Mouse (Mus musculus) activated CD4-positive, CD25-positive, alpha-beta regulatory T cell, adult 4 months (primary cell): Measurements from ENCODE around the gene Ldhd. TPM values are rescaled to one million over a fixed set of nuclear protein-coding genes. Genes with fewer than 3 reads are reported as not detected.
A peak's percentile ranks its signal among the peaks of the same experiment; 100 is the strongest.

Source experiments
- ATAC-seq: one replicate; pipeline ENCODE4 v1.8.0; 2017
- polyA plus RNA-seq, 2 experiments: library from polyadenylated mRNA; unstranded; fragments of 100-300 nt; shearing (Covaris generic); gene quantifications; one replicate each; pipeline ENCODE4 v1.2.1; 2017

Gene Ldhd
- polyA plus RNA-seq, 2 experiments from 2014 or later = 0.18 to 1.2 TPM

DNA sequence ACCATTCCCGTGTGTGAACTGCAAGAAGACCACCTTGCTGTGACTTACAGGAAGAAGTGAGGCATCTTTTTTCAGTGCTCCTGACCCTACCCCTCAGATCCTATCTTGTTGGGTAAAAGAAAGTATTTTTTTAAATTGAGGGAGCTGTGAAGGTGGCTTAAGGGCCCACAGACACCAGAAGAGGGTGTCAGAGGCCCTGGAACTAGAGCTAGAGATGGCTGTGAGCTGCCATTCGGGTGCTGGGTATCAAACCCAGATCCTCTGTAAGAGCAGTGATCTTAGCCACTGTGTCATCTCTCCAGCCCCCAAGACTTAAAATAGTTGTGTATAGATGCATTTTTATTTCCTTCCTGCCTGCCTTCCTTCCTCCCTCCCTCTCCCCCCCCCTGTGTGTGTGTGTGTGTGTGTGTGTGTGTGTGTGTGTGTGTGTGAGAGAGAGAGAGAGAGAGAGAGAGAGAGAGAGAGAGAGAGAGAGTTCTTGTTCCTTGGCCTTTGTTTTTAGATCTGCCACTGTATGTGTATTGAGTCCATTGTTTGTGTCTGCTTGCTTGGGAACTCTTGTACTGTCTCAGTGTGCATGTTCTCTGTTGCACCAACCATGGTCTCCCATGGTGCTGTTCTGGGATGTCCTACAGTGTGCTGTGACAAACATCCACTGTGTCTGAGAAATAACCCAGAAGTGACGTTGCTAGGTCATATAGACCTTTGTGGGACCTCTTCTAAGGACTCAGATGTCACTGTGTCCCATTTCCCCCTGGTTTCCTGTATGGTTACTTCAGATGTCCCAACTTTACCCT, 35.9 kb downstream of the Ldhd start:
- no peak for ATAC-seq

DNA sequence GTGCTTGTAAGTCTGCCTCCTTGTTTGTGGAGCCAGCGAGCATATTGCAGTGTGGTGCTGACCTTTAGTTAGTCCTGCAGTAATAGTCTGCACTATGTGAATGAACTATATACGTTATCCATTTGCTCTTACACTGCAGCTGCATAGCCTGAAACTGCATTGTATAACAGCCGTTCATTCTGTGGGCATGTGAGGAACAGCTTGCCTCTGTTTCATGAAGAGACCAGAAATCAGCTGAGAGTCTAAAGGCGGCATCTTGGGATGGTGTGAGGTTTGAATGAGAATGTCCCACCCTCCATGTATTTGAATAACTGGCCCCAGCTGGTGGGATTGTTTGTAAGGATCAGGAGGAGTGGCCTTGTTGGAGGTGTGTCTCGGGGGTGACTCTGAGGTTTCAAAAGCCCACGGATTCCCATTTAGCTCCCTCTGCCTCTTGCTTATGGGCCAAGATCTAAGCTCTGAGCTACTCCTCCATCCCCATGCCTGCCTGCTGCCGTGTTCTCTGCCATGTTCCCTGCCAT, 37.7 kb downstream of the Ldhd start:
- ATAC-seq = no peak

DNA sequence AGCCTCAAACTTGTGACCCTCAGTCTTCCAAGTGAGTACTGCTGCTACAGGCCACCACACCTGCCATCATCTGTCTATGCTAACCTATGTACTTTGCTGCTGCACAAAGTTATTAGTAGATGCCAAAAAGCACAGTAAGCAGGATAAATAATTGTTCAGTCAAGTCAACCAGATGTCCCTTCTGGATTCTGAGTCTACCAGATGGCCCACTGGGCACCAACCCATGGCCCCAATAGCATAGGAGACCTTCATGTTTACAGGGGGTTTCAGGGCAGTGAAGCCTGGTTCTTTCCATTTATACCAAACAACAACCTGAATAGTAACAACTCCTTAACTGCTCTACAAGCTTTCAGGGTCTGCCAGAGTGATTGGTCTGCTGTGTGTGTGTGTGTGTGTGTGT, 39.0 kb downstream of the Ldhd start:
- ATAC-seq = no peak

- ATAC-seq = no peak
Observed at GRCm38 (mm10) chr8:111590214-111590613, 40.0 kb downstream of the Ldhd start.

GRCm38 (mm10) chr8:111588336-111588735, 41.8 kb downstream of the Ldhd start:
- no peak for ATAC-seq

DNA sequence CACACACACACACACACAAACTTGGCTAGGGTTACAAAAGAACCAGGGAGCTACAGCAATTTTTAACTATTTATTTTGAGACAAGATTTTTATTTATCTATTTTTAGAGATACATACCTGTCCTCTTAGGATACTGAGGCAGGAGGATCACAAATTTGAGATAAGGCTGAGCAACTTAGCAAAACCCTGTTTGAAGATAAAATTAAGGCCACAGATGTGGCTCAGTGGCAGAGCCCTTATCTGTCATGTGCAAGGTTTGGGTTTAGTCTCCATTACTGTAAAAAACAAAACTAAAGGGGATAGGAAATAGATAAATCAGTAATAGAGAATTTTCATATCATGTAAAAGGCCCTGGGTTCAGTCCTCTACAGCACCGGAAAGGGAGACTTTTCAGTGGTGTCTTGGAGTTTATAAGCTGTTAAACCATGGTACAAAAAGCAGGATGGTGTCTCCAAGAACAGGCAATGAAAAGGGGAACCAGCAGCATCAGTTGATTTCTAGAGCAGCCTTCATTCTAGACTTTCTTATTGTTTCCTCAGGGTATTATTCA, 42.6 kb downstream of the Ldhd start:
- no peak for ATAC-seq

GRCm38 (mm10) chr8:111584946-111585345, 45.2 kb downstream of the Ldhd start:
- peak; percentile 36 for ATAC-seq

DNA sequence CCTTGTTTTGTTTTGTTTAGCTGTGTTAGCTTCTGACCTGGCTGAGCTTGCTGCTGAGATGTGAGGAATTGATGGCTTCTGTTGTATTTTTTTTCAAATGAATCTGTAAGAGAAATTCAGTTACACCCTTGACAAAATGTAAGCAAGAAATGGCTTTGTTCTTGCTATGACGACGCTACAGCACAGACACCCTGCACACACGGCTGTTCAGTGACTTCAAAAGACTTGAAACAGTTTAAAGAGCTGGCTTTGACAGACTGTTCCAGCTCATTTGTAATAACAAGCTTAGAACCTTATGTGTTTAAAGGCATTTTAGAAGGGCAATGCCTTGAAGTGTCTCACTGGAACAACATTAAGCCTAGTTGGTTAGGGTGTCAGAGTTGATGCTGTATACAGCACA, 47.8 kb downstream of the Ldhd start:
- ATAC-seq = peak; percentile 65

DNA sequence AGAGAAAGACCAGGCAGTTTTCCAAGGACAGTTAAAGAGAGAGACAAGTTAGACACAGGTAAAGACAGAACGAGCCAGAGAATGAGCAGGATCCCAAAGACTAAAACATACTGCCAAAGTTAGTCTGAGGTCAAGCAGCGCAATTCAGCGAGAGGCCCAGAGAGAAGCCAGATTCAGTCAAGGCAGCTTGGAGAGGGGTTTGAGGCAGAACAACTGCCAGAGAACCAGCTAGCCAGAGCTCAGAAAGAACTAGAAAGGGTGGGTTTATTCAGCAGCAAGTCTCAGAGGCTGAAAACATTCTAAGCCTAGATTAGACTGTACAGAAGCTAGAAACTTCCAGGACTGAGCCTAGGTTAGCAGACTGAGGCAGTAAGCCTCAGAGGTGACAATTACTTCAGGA, 49.9 kb downstream of the Ldhd start:
- no peak for ATAC-seq

DNA sequence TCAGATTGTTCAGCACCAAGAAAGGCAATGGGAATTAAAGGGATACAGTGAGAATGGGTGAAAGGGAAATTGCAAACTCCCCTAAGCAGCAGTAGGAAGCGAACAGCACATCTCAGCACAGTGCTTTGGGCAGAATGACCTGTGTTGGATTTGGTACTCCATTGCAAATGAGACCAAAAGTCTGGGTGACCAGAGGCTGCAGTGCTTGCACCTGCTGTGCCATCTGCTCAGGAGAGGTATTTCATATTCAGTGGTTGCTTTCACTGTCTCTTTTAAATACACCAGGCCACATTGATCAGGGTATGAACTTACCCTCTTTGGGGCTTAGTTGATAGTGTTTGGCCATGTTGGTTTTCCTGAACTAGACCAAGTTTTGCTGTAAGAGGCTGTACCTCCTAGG, 50.9 kb downstream of the Ldhd start:
- no peak for ATAC-seq

- peak; percentile 8 for ATAC-seq
Observed at GRCm38 (mm10) chr8:111577880-111578533, 52.2 kb downstream of the Ldhd start.

DNA sequence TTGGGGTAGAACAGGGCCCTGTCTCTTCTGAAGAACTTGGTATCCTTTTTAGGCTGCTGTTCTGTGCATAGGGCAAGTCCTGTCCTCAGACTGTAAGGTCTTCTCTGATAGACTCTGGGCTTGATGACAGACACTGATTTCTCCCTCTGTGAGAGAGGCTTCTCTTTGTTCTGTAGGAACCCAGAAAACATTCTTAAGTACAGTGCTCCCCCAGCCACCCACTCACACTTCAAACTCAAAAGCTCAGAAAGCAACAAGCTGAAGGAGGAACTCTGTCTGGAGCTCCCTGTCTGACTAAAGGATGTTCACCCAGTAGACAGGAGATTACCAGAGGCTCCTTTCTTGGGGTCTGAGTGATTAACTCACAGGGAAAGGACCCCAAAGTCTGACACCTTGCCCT, 53.7 kb downstream of the Ldhd start:
- no peak for ATAC-seq

GRCm38 (mm10) chr8:111575492-111575891, 54.7 kb downstream of the Ldhd start:
- ATAC-seq = no peak

DNA sequence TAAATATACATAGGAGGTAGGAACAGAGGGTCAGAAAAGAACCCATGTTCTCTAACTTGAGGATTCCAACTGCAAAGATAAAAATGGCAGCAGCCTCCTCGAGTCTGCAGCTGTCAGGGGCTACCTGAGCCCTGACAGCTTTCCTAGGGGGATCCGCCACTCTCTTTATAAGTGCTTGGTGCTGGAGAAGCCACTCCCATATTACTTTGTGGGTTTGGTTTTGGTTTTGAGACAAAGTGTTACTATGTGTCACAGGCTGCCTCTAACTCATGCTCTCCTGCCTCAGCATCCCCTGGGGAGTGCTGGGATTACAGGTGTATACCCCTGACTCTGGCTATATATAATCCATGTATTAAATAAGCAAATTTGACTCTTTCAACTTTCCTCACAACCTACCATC, 56.2 kb downstream of the Ldhd start:
- ATAC-seq = peak; percentile 45

Other genes with a start within 250 kb of the Ldhd start
- gene Fa2h, start 236.6 kb downstream of the Ldhd start, polyA plus RNA-seq = under 1 TPM in 1 of 2 experiments, not detected in 1; 0.21 TPM
- gene Wdr59, start 108.3 kb downstream of the Ldhd start, polyA plus RNA-seq = 1 to 10 TPM; 4.2 to 4.5 TPM
- gene Znrf1, start 94.3 kb downstream of the Ldhd start, polyA plus RNA-seq = 10 to 100 TPM; 31.6 to 41.8 TPM
- 10 to 100 TPM; 28.1 to 33.1 TPM for gene Zfp1, start 13.0 kb upstream of the Ldhd start, polyA plus RNA-seq
- gene Ctrb1, start 60.6 kb upstream of the Ldhd start, polyA plus RNA-seq = not detected
- gene Bcar1, start 113.4 kb upstream of the Ldhd start, polyA plus RNA-seq = under 1 TPM; 0.21 to 0.38 TPM
- 100 to 1,000 TPM; 118 to 135 TPM for gene Cfdp1, start 223.9 kb upstream of the Ldhd start, polyA plus RNA-seq
- 1 to 10 TPM; 6.4 to 8.4 TPM for gene Tmem170, start 246.4 kb upstream of the Ldhd start, polyA plus RNA-seq